14 mouse cellular contexts compared by ENCODE assay signal in the genomic region with DNA sequence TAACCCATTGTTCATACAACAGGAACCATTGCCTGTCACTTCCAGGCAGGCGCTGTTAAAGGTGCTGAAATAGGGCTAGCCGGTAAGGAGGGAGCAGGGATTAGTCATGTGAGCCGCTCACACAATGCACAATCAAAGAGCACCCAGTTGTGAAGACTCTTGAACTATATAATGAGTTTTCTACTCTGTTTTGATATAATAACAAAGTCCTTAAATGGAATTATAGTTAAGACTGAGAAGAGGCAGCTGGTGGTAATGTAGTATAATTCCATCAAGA.
A peak's percentile ranks its signal among the peaks of the same experiment; 100 is the strongest.
DNase-seq lines count a peak whose midpoint lies in the region; ATAC-seq lines count a peak whose summit lies in the region.
"Had no signal": no experiment of that assay in that cellular context is flagged by ENCODE, and none has a peak within 500 bp of the region (broad histone marks: within the 10 kb centered on the region; RNA-seq: fewer than 3 reads in every experiment).

No protein-coding gene starts in this region.

- H3K36me3 ChIP-seq in forebrain, embryonic 13.5 days (ENCODE audit: poor library complexity, severe bottlenecking) = no peaks in the 10 kb centered on the region
- no peaks in the 10 kb centered on the region for H3K36me3 ChIP-seq in forebrain, embryonic 10.5 days (replicated peaks)

- H3K27ac ChIP-seq in forebrain, embryonic 13.5 days = no peak overlapping the region; the same call in 1 of the 2 replicates
- H3K27ac ChIP-seq in forebrain, embryonic 10.5 days = no peak overlapping the region

- 7% methylated on average over 3 of the region's 3 CpGs for whole genome bisulfite sequencing in forebrain, embryonic 13.5 days
- 10% methylated on average over 3 of the region's 3 CpGs for whole genome bisulfite sequencing in forebrain, embryonic 10.5 days

- H3K4me1 ChIP-seq in forebrain, embryonic 13.5 days = peaks cover 12% of the 10 kb centered on the region
- peaks cover 19% of the 10 kb centered on the region for H3K4me1 ChIP-seq in forebrain, embryonic 10.5 days

- DNase-seq in forebrain, embryonic 10.5 days (ENCODE audit: extremely low spot score, low spot score) = no peak
- peak; percentile 7 to 17 for DNase-seq in kidney, postnatal 4 days
- no peak for DNase-seq in kidney, adult 18-20 months
- peak; percentile 33 for DNase-seq in ES-CJ7 (ENCODE audit: low read depth, low spot score)
- DNase-seq in forelimb bud, embryonic 11.5 days (ENCODE audit: low read depth, low spot score) = peak; percentile 27
- no peak for DNase-seq in frontal cortex, adult 2 months (ENCODE audit: extremely low spot score in 1 of 2, low spot score in 1 of 2)
- DNase-seq: cerebellum, adult 11 months; cerebellum, postnatal 36 days; heart, adult 11 months; kidney, adult 9 months; liver; lung, adult 18-20 months had no signal

- no peak overlapping the region for H3K4me2 ChIP-seq in forebrain, embryonic 13.5 days

- no peaks in the 10 kb centered on the region for H3K27me3 ChIP-seq in forebrain, embryonic 13.5 days
- no peaks in the 10 kb centered on the region for H3K27me3 ChIP-seq in forebrain, embryonic 10.5 days (ENCODE audit: poor library complexity, severe bottlenecking)

- ATAC-seq in forebrain, embryonic 13.5 days = peak; percentile 30; the same call in 1 of the 2 replicates
- no peak for ATAC-seq in megakaryocyte, adult 5-6 weeks (ENCODE audit: poor library complexity, severe bottlenecking)

- H3K9me3 ChIP-seq in forebrain, embryonic 13.5 days (replicated peaks) = no peaks in the 10 kb centered on the region
- H3K9me3 ChIP-seq in forebrain, embryonic 10.5 days = no peaks in the 10 kb centered on the region

- no peak overlapping the region for H3K4me3 ChIP-seq in forebrain, embryonic 13.5 days
- no peak overlapping the region for H3K4me3 ChIP-seq in forebrain, embryonic 10.5 days

- H3K9ac ChIP-seq in forebrain, embryonic 13.5 days = no peak overlapping the region

Comparison
In these comparisons a context has a peak if more than half of its experiments do, and no peak if none do; other contexts are left out.
1. DNase-seq: peak in kidney, postnatal 4 days (2 of 2), ES-CJ7 (single experiment) and forelimb bud, embryonic 11.5 days (single experiment); none in forebrain, embryonic 10.5 days (single experiment), kidney, adult 18-20 months (single experiment) and frontal cortex, adult 2 months (0 of 2).